Mouse (Mus musculus) liver, embryonic 14.5 days (tissue): ENCODE measurements around the gene Ext2.

ENCODE experiments used
- CTCF ChIP-seq: IDR thresholded peaks from 2 replicates; pipeline ENCODE4 v1.5.1; 2016; ENCODE audit warnings: antibody characterized with exemption, low read depth, control low read depth
- EP300 ChIP-seq: IDR thresholded peaks from 2 replicates; pipeline ENCODE4 v1.6.1; 2016; ENCODE audit warnings: antibody characterized with exemption, low read depth

DNA sequence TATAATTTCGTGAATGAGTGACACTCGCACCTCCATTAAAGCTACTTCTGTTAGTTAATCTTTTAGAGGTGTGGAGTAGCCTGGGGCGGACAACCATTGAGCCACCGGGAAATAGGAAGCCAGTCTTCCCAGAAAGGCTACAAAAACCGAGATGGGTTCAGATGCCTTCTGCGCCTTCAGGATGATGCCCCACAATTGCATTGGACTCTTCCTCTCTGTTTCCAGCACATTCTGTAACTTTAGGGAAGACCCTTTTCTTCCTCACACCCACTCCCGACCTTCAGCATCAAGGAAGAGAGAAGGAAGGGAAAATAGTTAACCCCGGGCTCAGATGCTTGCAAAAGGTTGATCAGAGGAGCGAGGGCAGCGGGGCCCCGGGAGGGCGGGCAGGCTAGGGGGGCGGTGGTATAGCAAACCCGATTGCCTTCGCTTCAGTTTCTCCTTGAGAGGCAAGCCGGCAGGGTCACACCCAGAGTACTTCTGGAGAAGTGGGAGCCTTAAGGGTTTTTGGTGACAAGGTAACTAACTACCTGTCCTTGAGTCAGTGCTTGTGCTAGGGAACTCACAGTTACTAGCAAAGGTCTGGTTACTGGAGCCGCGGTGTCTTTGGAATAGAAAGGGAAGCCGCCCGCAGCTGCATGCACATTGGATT, 174.3 kb downstream of the Ext2 start:
- TF ChIP-seq CTCF: no peak
- TF ChIP-seq EP300: no peak
